Mouse (Mus musculus): ENCODE data around the gene Safb. TPM values are rescaled to one million over a fixed set of nuclear protein-coding genes. Genes with fewer than 3 reads are reported as not detected.
A peak's percentile ranks its signal among the peaks of the same experiment; 100 is the strongest.

The Safb gene
- total RNA-seq, 4 experiments from 2014 or later: 87.8 to 184 (median 132) TPM

DNA sequence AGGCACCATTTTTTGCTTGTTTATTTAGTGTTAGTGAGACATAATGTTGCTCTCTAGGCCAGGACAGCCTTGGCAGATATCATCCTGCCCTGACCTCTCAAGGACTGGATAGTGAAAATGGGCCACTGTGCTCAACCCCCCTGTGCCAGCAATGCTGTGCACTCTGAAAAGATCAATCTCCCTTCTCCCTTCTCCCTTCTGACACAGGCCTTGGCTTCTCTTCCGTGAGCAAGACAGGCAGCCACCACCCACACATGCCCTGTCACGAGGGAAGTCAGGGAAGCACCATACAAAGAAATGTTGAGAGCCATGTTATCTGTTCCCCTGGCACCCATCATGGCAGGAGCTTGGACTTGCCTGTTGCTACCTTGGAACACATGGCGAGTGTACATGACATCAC, 70.7 kb downstream of the Safb start:
- peak; percentile 66 for DNase-seq

Other genes starting within 250 kb of the Safb start
- 100 to 1,000 TPM; 253 to 392 (median 313) TPM for gene Ptprs, start 108.3 kb upstream of the Safb start, total RNA-seq (2022)
- not detected for gene Znrf4, start 72.4 kb upstream of the Safb start, total RNA-seq (2022)
- 1 to 10 TPM in 2 of 4 experiments, under 1 TPM in 2; 0.73 to 2.1 (median 1.1) TPM for gene Gm20219, start 30.4 kb upstream of the Safb start, total RNA-seq (2022)
- 100 to 1,000 TPM in 3 of 4 experiments, 10 to 100 TPM in 1; 79.7 to 193 (median 154) TPM for gene Safb2, start 240 bp upstream of the Safb start, total RNA-seq (2022)
- gene 2410015M20Rik, start 24.9 kb downstream of the Safb start, total RNA-seq (2022): 100 to 1,000 TPM; 245 to 323 (median 277) TPM
- 100 to 1,000 TPM; 674 to 792 (median 703) TPM for gene Rpl36, start 28.6 kb downstream of the Safb start, total RNA-seq (2022)
- 100 to 1,000 TPM; 574 to 853 (median 690) TPM for gene Lonp1, start 42.1 kb downstream of the Safb start, total RNA-seq (2022)
- 1 to 10 TPM; 3.2 to 4.5 (median 3.4) TPM for gene Catsperd, start 43.3 kb downstream of the Safb start, total RNA-seq (2022)
- 10 to 100 TPM; 80.2 to 92.3 (median 84.3) TPM for gene Ranbp3, start 88.5 kb downstream of the Safb start, total RNA-seq (2022)
- 100 to 1,000 TPM; 176 to 281 (median 205) TPM for gene Ndufa11, start 132.9 kb downstream of the Safb start, total RNA-seq (2022)
- 10 to 100 TPM; 31.6 to 47.2 (median 41.6) TPM for gene Vmac, start 133.2 kb downstream of the Safb start, total RNA-seq (2022)
- gene Nrtn, start 172.7 kb downstream of the Safb start, total RNA-seq (2022): 1 to 10 TPM; 3.6 to 5.6 (median 4.9) TPM
- 10 to 100 TPM; 37.4 to 58.6 (median 47.0) TPM for gene Dus3l, start 179.9 kb downstream of the Safb start, total RNA-seq (2022)
- gene Prr22, start 185.4 kb downstream of the Safb start, total RNA-seq (2022): 1 to 10 TPM in 1 of 4 experiments, under 1 TPM in 3; 0.28 to 1.4 (median 0.53) TPM
- 1 to 10 TPM; 5.5 to 9.5 (median 6.8) TPM for gene Rfx2, start 246.2 kb downstream of the Safb start, total RNA-seq (2022)

All from adrenal gland, adult 8-10 months (tissue).